Mouse (Mus musculus) spleen, postnatal 0 days (tissue): ENCODE measurements around the gene Gm14443. TPM values are rescaled to one million over a fixed set of nuclear protein-coding genes. Genes with fewer than 3 reads are reported as not detected.

Source experiments
- polyA plus RNA-seq: library from polyadenylated mRNA; unstranded; fragments of >200 nt; fragmentation: Nextera tagmentation; extraction: Ambion mirVana; gene quantifications from 2 replicates; pipeline ENCODE4 v1.2.1, GENCODE M21; 2015

Gene Gm14443
- polyA plus RNA-seq: 0.08 and 0.42 TPM in 2 replicates

DNA sequence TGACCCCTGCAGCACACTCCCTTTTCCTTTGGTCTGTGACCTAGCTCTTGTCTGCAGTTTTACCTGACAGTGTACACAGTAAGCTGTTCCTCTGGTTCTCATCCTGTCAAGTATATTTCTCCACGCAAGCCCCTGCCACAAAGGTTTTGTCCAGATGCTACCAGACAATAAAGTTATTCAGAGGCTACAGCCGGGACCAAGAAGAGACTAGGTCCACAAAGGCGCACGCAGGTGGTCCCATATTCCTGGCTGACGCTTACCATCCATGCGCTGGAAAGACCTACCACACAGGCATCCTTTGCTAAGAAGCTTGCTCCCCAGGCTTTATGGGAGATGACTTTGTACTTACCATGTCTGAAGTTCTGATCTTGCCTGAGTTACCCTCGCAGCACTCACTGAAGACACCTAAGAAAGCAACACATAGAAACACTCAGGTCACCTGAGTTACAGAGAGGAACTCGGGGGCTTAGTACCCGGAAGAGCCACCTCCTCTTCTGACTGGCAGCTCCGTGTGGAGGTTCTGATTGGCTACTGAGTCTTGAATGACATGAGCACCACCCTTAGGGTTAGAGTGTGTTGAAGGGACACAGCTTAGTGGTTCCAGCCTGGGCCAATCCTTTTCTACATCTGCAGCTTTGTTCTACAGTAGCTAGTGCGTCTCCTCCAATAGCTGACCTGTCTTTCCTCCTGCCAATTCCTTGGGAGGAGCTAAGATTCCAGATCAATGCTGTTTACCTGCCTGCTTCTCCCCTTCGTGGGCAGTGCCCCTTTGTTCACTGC lies at the start of gene Gm14443:
TSS of gene Gm14443 (minus strand) at position 471 of the 780 bp plus-strand sequence.

DNA sequence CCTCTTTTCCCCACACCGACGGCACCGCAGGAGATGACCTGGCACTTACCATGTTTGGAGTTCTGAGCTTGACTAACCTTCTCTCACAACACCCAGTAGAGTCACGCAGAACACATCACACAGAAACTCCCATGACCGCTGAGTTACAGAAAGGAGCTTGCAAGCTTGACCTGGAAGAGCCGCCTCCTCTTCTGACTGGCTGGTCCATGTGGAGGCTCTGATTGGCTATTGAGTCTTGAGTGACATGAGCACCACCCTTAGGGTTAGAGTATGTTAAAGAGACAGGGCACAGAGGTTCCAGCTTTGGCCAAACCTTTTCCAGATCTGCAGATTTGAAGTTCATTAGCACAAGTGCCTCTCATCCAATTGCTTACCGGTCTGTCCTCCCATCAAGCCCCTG lies 31.1 kb upstream of the Gm14443 start, which contains the start of gene Gm14391:
TSS of gene Gm14391 (minus strand) at position 186 of the 400 bp plus-strand sequence.

DNA sequence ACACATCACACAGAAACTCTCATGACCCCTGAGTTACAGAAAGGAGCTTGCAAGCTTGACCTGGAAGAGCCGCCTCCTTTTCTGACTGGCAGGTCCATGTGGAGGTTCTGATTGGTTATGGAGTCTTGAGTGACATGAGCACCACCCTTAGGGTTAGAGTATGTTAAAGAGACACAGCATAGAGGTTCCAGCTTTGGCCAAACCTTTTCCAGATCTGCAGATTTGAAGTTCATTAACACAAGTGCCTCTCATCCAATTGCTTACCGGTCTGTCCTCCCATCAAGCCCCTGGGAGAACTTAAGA lies 33.7 kb downstream of the Gm14443 start, which contains the start of gene Gm14399:
TSS of gene Gm14399 (minus strand) at position 20 of the 303 bp plus-strand sequence.

Other genes with a start within 250 kb of the Gm14443 start
- not detected in 2 replicates for gene Gm14444, start 165.6 kb downstream of the Gm14443 start, polyA plus RNA-seq
- 0.50 and 0.57 TPM in 2 replicates for gene Gm14393, start 108.1 kb downstream of the Gm14443 start, polyA plus RNA-seq
- 0.85 and 1.5 TPM in 2 replicates for gene Gm14399, start 33.9 kb downstream of the Gm14443 start, polyA plus RNA-seq
- 0.67 and 3.2 TPM in 2 replicates for gene Gm14391, start 31.0 kb upstream of the Gm14443 start, polyA plus RNA-seq
- not detected in 2 replicates for gene Gm14440, start 99.3 kb upstream of the Gm14443 start, polyA plus RNA-seq
- 6.2 and 6.8 TPM in 2 replicates for gene Gm4631, start 162.3 kb upstream of the Gm14443 start, polyA plus RNA-seq
- 1.4 and 2.7 TPM in 2 replicates for gene Zfp968, start 196.6 kb upstream of the Gm14443 start, polyA plus RNA-seq